Mouse (Mus musculus) regulatory T cell (primary cell): ENCODE measurements at regions not wholly inside any gene's neighbourhood (a gene's known extent, or its start where the extent isn't known, plus 50 kb on each side); places are given as distances from the start of the nearest gene placed in this dataset.

Experiments
- in situ Hi-C: fragments of 300-600 bp; cut with MboI, MseI; formaldehyde crosslinking; loops from one replicate; pipeline ENCODE4 v1.15.1; 2025; ENCODE audit warnings: high pct_unique_total_duplicates

DNA sequence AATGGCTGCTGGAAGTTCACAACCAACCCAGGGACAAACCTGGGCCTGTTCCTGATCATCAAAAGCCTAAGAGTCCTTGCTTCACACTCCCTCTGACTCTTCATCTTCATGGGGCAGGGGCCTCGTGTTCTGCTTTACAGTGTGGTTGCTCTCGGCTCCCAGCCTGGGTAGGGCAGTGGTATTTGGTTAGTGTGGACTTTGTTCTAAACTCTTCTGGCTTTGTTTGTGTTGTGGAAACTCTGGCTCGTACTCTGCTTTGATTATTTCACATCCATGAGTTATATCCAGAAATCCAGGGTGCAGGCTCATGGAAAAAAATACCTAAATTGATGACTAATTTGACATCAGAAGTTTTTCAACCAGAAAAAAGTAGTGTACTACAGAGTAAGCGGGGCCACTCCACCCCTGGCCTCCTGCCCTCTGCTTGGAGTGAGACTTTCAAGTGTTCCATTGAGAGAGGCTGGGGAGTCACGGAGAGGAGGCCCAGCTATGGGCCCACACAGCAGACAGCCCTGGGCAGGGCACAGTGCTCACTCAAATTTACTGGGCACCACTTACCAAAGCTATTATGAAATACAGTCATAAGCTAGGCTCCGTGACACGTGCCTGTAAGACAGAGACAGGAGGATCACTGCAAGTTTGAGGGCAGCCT lies 325.4 kb upstream of the Ddhd1 start:
- in situ Hi-C loops, result no loop called here

GRCm38 (mm10) chr14:45984135-45984892 lies 326.4 kb upstream of the Ddhd1 start:
- in situ Hi-C loops, result no loop called here

DNA sequence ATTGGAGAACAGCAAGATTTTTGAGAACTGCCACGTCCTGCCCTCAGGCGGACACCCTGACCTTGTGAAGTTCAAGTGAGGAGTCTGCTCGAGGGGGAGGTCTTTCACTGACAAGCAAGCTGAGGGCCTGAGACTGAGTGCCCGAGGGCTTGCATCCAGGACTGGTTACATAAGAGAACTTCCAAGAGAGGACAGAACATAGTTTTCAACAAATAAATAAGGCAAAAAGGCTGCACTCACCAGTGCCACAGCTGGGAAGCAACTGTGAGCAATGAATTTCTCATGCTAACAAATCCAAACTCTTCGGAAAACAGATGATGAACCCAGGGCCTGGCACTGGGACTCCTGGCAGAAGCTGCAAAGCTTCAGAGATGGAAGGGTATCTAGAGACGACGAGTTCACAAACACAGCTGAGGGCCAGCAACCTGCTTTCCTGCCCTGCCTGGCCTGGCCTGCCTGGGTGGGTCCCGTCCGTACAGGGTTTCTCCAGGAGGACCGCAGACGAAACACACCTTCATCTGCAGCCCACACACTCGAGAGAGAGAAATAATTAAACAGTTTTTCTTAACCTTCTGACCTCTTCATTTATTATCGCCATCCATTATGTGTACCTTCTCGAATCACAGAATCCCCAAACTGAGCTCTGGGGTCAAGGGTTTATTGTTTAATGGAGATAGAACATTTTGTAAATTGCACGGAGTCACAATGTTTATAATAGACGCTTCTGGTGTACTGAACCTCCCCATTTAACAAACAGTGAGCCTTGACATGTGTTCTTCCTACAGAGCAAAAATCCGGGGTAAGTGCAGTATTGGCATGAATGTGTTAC lies 334.3 kb upstream of the Ddhd1 start:
- in situ Hi-C loops, result no loop called here

DNA sequence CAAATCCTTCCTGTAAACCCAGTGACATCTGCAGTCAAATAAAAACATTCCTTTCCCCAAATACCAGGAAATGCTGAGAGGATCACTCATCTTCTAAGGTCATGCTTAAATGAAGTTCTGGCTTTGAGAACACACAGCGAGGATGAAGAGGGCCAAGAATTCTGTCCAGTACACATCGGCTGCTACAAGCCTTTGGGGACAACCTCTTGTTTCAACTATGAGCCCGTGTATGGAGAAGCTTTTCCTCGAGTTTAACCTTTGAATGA lies 334.9 kb upstream of the Ddhd1 start:
- in situ Hi-C loops, result no loop called here

DNA sequence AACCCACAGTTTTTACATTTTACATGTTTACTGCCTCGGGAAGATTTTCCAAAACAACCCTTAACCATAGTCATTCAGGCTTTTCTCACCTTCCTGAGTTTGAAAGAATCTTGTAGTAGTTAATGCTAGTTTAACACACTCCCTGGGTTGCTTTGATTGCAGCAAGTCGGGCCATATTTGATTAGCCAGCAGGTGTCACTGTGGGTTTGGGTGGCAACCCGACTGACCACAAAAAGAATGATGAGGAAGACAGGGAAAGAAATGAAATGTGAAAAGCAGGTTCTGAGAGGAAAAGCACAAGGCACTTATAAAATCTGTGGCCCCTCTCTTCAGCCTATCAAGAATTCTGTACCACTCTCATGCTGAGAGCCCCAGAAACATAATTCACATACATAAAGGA lies 335.7 kb upstream of the Ddhd1 start:
- in situ Hi-C loops, result no loop called here

DNA sequence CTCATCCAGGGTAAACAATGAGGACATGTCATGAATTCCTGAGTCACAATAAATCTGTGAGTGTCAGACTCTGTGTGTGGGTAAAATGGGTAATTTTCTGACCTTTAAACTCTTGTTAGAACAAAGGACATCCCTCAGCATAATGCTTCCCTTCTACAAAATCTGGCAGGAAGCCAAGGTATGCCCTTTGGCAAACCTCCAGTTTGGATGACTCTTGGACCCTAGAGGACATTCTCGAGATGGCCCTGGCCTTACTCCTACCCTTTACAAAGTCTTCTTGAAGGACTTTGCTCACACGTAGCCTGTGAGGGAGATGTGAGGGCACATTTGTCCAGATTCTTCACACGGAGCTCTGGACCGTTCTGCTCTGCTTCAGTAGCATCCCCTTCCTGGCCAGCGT lies 338.8 kb upstream of the Ddhd1 start:
- in situ Hi-C loops, result no loop called here

DNA sequence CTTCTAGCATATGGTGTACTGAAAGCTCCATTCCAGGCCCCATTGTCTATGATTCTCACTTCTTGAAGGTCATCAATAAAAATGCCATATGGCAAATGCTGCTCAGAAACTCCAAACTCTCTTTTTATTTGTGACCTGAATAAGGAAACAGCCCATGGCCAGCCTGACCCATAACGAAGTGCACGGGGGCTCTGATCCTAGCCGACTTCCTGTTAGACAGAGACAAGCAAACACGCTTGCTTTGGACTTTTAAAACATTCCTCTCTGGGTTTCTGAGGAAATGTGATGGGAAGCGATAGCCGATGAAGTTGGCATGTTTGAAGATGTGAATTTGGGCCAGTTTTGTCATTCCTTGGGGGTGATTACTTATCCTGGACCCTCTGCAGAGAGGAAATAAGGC lies 346.1 kb upstream of the Ddhd1 start:
- in situ Hi-C loops, result loop anchor here (10.0 kb wide), 1 partner anchor 331 kb away; no protein-coding TSS in a partner anchor

DNA sequence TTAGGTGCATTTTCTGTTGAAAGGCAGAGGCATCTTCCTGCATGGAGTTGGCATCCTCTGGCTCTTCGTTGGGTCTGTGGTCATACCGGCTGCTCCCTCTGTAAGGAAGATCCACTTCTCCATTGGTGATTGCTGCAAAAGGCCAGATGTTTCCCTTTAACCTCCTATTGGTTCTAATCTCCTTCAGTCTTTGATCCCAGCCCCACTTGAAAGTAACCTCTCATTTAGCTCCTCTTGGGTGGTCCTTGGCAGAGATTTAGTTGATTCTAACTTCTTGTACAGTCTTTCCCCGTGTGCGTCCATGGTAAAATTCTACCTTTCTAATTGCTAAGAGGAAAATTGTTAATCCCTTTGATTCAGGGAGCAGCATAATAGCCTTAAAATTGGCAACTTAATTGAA lies 347.4 kb upstream of the Ddhd1 start:
- in situ Hi-C loops, result loop anchor here (10.0 kb wide), 1 partner anchor 329 kb away; no protein-coding TSS in a partner anchor

DNA sequence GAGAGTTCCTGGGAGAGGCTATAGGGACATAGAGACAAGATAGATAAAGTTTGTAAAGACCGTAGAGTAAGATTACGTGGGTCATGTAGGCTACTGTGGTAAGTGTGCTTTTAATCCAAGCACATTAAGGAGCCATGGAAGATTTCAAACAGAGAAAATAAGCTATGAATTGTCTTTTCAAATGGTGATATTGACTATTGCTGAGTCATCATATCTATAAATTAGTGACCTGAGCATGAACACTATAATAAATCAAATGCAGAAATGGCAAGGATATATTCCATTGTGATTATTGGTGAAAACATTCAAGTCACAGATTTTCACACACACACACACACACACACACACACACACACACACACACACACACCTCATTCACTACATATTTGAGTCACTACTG lies 355.3 kb upstream of the Ddhd1 start:
- in situ Hi-C loops, result no loop called here

GRCm38 (mm10) chr14:46014090-46014489 lies 356.1 kb upstream of the Ddhd1 start:
- in situ Hi-C loops, result no loop called here

DNA sequence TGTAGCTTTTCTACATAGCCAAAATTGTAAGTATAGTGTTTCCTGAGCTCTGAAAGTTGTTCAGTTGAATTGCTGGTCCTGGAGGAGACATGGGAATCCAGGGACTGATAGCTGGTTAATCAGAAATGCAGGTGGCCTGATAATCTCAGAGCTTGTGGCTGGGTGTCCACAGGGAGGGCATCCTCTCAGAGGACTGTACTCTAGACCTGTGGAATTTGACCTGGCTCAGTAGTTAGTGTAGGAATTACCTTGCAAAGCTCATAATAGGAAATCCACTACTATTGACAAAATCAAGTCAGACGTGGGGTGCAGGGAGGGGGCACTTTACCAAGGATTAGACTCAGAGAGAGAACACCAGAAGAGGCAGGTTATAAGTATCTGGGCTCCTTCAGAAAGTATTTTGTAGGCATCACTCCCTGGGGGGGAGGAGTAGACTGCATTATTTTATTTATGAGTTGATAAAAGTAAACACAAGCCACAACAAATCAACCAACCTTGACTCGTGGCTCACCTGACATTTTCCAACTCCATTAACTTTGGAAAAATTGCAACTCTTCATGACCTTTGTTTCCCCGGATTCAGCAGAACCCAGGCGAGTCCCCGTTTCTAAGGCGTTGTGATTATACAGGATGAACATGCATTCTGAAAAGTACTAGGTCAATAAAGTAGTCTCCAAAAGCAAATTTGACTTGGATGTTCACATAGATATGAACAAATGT lies 357.9 kb upstream of the Ddhd1 start:
- in situ Hi-C loops, result no loop called here

- in situ Hi-C loops, result no loop called here
These were observed 358.8 kb upstream of the Ddhd1 start for GRCm38 (mm10) chr14:46016701-46017106.

- in situ Hi-C loops, result no loop called here
These were observed 359.3 kb upstream of the Ddhd1 start for GRCm38 (mm10) chr14:46017286-46017685.

DNA sequence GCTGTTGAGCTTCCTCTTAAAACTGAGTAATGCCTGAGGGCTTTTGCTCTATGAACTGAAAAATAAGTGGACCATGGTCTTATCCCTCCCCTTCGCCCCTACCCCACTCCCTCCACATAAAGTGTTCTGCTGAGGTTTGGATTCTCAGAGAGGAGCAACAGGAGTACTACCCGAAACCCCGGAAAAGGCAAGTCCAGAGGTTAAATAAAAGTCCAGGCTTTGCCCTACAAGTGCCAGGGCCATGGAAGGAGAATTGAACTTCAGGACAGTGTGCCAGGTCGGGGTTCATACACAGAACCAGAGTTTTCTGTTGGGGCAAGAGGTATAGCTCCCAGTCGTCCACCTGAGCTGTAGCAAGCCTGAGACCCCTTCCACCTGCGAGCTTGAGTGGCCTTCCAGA lies 360.0 kb upstream of the Ddhd1 start:
- in situ Hi-C loops, result no loop called here

DNA sequence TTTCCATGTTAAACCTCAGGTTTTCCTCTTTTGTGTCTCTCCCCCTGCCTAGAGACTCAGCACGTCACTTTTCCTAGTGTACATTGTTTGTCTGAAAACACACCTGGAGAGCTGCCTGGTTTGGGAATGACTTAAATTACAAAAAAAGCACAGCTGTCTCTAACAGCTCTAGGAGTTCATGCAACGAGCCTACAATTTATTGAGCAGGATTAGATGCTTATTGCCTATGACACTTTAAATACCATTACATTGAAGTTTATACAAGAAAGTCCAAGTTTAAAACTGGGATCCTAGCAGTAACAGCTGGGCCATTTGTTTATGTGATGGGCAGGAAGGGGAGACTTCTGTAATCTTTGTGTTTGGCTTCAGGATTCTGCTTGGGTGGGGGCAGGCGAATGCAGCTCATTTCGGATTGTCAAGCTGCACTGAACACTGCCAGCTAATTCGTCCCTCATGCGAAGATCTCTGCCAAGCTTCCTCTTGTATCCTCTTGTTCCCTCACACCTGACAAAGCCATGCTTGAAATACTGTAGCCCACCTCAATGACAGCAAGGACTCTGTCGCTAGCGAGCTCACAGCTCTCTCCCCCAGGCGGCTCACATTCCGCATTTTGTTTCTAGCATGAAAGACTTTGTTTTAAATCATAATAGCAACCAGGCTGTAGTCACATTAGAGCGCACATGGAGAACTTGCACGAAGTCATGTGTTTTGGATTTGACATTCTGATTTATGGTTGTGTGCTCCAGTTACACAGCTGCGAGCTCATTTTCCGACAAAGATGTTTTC lies 359.8 kb upstream of the Gm15217 start:
- in situ Hi-C loops, result no loop called here

- in situ Hi-C loops, result no loop called here
These were observed 344.9 kb upstream of the Gm15217 start for GRCm38 (mm10) chr14:46034301-46034700.

GRCm38 (mm10) chr14:46060622-46061381 lies 318.4 kb upstream of the Gm15217 start:
- in situ Hi-C loops, result no loop called here

DNA sequence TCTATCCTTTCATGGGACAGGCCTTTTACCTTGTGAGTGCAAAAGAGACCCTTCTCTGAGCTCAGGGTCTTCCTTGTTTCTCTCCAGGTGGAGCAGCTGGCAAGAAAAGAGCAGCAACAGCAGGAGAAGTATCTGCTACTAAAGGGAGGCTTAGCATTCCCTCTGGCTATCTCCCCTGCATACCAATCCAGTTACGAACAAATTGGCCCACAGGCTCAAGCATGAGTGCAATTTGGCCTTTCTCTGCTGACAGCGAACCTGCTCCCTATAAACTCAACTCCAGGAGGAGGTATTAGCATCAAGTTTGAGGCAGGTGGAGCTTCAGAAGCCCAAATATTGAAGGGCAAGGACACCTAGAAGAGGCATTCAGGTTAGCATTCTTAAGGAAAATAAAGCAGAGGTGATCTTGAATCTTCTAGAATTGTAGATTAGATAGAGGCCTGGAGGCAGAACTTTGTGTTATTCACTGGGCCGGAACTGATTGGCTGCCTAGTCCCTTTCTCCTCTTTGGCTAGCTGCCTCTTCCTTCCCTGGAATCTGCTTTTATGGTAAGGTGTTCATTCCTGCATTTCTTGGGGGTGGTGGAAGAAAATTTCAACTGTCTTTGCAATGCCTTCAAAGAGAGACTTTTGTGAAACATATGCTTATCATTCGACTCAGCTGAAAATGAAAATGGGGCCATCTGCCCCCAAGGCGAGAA lies 312.0 kb upstream of the Gm15217 start:
- in situ Hi-C loops, result no loop called here

GRCm38 (mm10) chr14:46071244-46071643 lies 308.0 kb upstream of the Gm15217 start:
- in situ Hi-C loops, result no loop called here

- in situ Hi-C loops, result no loop called here
These were observed 302.5 kb upstream of the Gm15217 start for GRCm38 (mm10) chr14:46076738-46077137.
